In genomic region chr17:28687354-28687753, GRCm38 (mm10) we compare ENCODE assay signal across 27 mouse cellular contexts. TPM values are rescaled to one million over a fixed set of nuclear protein-coding genes. Genes with fewer than 3 reads are reported as not detected.
"Had no signal": no experiment of that assay in that cellular context is flagged by ENCODE, and none has a peak within 500 bp of the region (broad histone marks: within the 10 kb centered on the region; RNA-seq: fewer than 3 reads in every experiment).

No protein-coding gene starts in this region.

- DNase-seq: gastrocnemius, postnatal 14 days; gastrocnemius, postnatal 36 days; heart, adult 11 months; heart, adult 2 months; heart, postnatal 14 days; heart, postnatal 36 days; kidney, adult 18-20 months; kidney, adult 8-10 months; kidney, postnatal 10 days; kidney, postnatal 25 days; kidney, postnatal 4 days; layer of hippocampus, adult 9-11 months; layer of hippocampus, postnatal 36 days; left cerebral cortex, postnatal 4 days had no signal

- ATAC-seq: hindbrain, postnatal 0 days; intestine, embryonic 15.5 days; intestine, postnatal 0 days; liver, embryonic 12.5 days had no signal

- H3K36me3 ChIP-seq: heart, embryonic 13.5 days; heart, embryonic 15.5 days; hindbrain, embryonic 13.5 days; hindbrain, embryonic 15.5 days; intestine, embryonic 15.5 days; limb, embryonic 13.5 days; limb, embryonic 15.5 days; liver, embryonic 12.5 days had no signal

- H3K9me3 ChIP-seq: heart, embryonic 13.5 days; heart, embryonic 15.5 days; hindbrain, embryonic 13.5 days; hindbrain, embryonic 15.5 days; intestine, embryonic 15.5 days; limb, embryonic 13.5 days; limb, embryonic 15.5 days; liver, embryonic 12.5 days had no signal

- H3K27me3 ChIP-seq: intestine, embryonic 15.5 days; liver, embryonic 12.5 days had no signal

- H3K4me3 ChIP-seq: heart, adult 2 months; heart, embryonic 13.5 days; heart, embryonic 15.5 days; hindbrain, embryonic 13.5 days; hindbrain, embryonic 15.5 days; intestine, embryonic 15.5 days; layer of hippocampus, adult 2 months; limb, embryonic 13.5 days; limb, embryonic 15.5 days; liver, embryonic 12.5 days had no signal

RNA-seq across cellular contexts. Expression of gene Slc26a8, which starts 2.7 kb away (rescaled TPM):
- total RNA-seq: hematopoietic stem cell, adult 5-6 weeks; liver, adult 2 months had no signal

RNA-seq across cellular contexts. Expression of gene AC170998.1, which starts 38.5 kb away (rescaled TPM):
- polyA plus RNA-seq: liver, adult 2 months had no signal
